Mouse (Mus musculus) CH12.LX (cell line): ENCODE measurements around the gene Pcbp2.
A peak's percentile ranks its signal among the peaks of the same experiment; 100 is the strongest.

ENCODE experiments used
- ELF1 ChIP-seq: IDR thresholded peaks from 2 replicates; pipeline ENCODE4 v1.6.1; 2014; ENCODE audit warnings: low read depth, mild to moderate bottlenecking, inconsistent platforms, low read length, improper control_type of control experiment
- EP300 ChIP-seq: IDR thresholded peaks from 2 replicates; pipeline ENCODE4 v1.6.1; 2011; ENCODE audit warnings: low read length, improper control_type of control experiment
- KAT2A ChIP-seq: IDR thresholded peaks from 2 replicates; pipeline ENCODE4 v1.6.1; 2012; ENCODE audit warnings: low read length, improper control_type of control experiment, inconsistent platforms; ENCODE audit not compliant: insufficient replicate concordance
- MAX ChIP-seq: IDR thresholded peaks from 2 replicates; pipeline ENCODE4 v1.6.1; 2011; ENCODE audit warnings: low read length, improper control_type of control experiment
- RAD21 ChIP-seq: IDR thresholded peaks from 2 replicates; pipeline ENCODE4 v1.6.1; 2011; ENCODE audit warnings: low read depth, mild to moderate bottlenecking, low read length, improper control_type of control experiment, moderate library complexity
- TBP ChIP-seq: conservative IDR thresholded peaks from 2 replicates; pipeline ENCODE4 v1.6.1; 2011; ENCODE audit warnings: low read depth, low read length, improper control_type of control experiment
- UBTF ChIP-seq: IDR thresholded peaks from 2 replicates; pipeline ENCODE4 v1.6.1; 2012; ENCODE audit warnings: low read depth, mild to moderate bottlenecking, inconsistent platforms, low read length, improper control_type of control experiment, moderate library complexity
- ZNF384 ChIP-seq: IDR thresholded peaks from 2 replicates; pipeline ENCODE4 v1.6.1; 2012; ENCODE audit warnings: low read depth, low read length, improper control_type of control experiment, inconsistent platforms

GRCm38 (mm10) chr15:102423602-102424240, 46.6 kb upstream of the Pcbp2 start:
- no peak for TF ChIP-seq RAD21
- TF ChIP-seq MAX = no peak
- TF ChIP-seq UBTF = no peak
- no peak for TF ChIP-seq ELF1
- TF ChIP-seq KAT2A = no peak
- TF ChIP-seq EP300 = no peak
- TF ChIP-seq TBP = no peak
- peak; percentile 61 for TF ChIP-seq ZNF384
